Mouse (Mus musculus): ENCODE results near the gene Sptbn4. TPM values are rescaled to one million over a fixed set of nuclear protein-coding genes. Genes with fewer than 3 reads are reported as not detected.
"Not testable (repeated sequence)": the region's sequence is repeated elsewhere in the genome, so short reads cannot be mapped to it uniquely, and the experiment has no call there.

Sptbn4 gene
- 0.20 TPM in 1 of 2 replicates, not detected in the other for polyA plus RNA-seq (2012; ENCODE audit: insufficient read depth, insufficient read length, missing spikeins)

DNA sequence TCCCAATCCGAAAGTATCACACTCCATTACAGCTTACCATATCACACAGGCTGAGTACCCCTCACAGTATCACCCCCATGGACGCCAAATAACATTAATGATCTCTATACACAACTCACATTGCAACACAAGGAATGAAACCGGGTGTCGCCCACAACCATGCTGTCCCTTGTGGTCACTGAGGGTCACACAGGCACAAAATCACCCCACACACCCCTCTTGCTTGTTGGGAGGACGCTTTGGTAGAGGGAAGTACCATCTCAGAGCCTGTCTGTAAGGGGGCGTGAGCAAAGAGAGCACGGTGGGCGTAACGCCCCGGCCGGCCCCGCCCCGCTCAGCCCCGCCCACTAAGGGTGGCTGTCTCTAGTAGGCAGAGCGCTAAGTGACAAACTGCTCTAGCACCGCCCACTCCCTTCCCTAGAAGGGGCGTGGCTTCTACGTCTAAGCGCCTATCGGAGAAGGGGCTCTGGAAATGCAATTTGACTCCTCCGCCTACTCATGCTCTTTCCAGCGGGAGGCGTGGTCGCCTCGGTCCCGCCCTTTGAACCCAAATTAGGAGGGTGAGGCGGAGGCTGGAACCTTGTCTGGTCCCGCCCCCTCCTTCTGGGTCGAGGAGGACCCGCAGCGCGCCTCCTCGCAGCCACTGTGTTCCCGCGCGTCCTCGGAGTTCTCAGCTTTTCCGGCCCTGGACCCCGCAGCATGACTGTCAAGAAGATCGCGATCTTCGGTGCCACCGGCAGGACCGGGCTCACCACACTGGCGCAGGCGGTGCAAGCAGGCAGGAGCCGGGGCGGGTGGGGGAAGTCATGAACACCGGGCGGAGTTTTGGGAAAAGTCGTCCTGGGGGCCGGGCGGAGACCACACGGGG, at the start of gene Sptbn4, which contains the start of gene Blvrb:
Gene Sptbn4, minus strand, starts transcription at position 268 of the 868 bp plus-strand sequence.
Gene Blvrb, plus strand, starts transcription at position 560 of the 868 bp plus-strand sequence.
- peak within 1 kb of the TSS; percentile 6 for H3K27ac ChIP-seq (replicated peaks; ENCODE audit: low read depth, low read length)

GRCm38 (mm10) chr7:27494659-27495367, 47.3 kb upstream of the Sptbn4 start:
- not testable (repeated sequence) for H3K27ac ChIP-seq (replicated peaks; ENCODE audit: low read depth, low read length); H3K4me3 ChIP-seq (ENCODE audit: insufficient read depth, low read depth, low read length)
- H3K4me1 ChIP-seq (ENCODE audit: control insufficient read depth, insufficient read depth, insufficient read length, low read length): peaks cover 11% of the 10 kb centered on the region; the same call in 1 of the 2 replicates

More for the DNA sequence above, at the start of gene Sptbn4, which contains the start of gene Blvrb:
- Histone ChIP-seq H3K4me1 (ENCODE audit: control insufficient read depth, insufficient read depth, insufficient read length, low read length) (peaks cover 3% of the 10 kb centered on the region; the same call in 1 of the 2 replicates), H3K4me3 (ENCODE audit: insufficient read depth, low read depth, low read length) (peak within 1 kb of the TSS; percentile 72)

- Histone ChIP-seq H3K27ac (replicated peaks; ENCODE audit: low read depth, low read length) (peak overlapping the region; percentile 40; the same call in 1 of the 2 replicates), H3K4me1 (ENCODE audit: control insufficient read depth, insufficient read depth, insufficient read length, low read length) (peaks cover 11% of the 10 kb centered on the region), H3K4me3 (ENCODE audit: insufficient read depth, low read depth, low read length) (no peak overlapping the region)
Measured at GRCm38 (mm10) chr7:27493450-27493849, 46.0 kb upstream of the Sptbn4 start.

DNA sequence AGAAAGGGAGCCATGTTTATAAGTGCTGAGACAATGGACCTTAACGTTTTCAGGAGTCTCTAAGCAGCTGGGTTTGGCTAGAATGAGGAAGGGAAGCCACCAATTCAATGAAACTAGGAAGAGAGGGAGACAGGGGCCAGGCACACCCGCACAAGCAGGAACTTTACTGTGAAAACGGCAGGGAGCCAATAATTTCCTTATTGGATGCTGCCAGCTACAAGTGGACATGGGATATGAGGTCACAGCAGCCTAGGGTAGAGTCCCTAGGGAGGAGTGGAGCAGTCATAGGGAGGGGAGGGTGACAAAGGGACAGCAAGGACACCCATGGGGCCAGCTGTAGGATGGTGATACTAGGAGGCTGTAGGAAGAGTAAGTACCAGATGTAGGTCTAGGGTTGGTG, 45.5 kb upstream of the Sptbn4 start:
- peaks cover 12% of the 10 kb centered on the region for H3K4me1 ChIP-seq (ENCODE audit: control insufficient read depth, insufficient read depth, insufficient read length, low read length)
- peak overlapping the region; percentile 40; the same call in 1 of the 2 replicates for H3K27ac ChIP-seq (replicated peaks; ENCODE audit: low read depth, low read length)
- H3K4me3 ChIP-seq (ENCODE audit: insufficient read depth, low read depth, low read length): no peak overlapping the region

DNA sequence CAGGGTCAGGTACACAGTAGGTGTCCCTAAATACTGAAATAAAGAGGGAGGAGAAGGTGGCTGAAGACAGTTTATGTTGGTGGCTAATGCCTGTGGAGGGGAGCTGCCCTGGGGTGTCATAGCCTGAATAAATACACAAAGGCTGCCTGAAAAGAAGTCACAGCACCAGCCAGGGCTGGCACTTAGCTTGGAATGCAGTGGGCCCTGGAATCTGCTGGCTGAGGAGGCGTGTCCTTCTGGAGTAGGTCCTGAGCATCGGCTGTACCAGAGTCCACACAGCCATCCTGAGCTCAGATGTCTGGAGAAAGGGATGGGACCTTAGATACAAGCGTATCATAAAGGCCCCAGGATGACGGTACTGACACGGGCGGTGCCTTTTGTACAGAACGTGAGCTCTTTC, 44.4 kb upstream of the Sptbn4 start:
- Histone ChIP-seq H3K27ac (replicated peaks; ENCODE audit: low read depth, low read length) (peak overlapping the region; percentile 96), H3K4me1 (ENCODE audit: control insufficient read depth, insufficient read depth, insufficient read length, low read length) (peaks cover 13% of the 10 kb centered on the region), H3K4me3 (ENCODE audit: insufficient read depth, low read depth, low read length) (no peak overlapping the region)

DNA sequence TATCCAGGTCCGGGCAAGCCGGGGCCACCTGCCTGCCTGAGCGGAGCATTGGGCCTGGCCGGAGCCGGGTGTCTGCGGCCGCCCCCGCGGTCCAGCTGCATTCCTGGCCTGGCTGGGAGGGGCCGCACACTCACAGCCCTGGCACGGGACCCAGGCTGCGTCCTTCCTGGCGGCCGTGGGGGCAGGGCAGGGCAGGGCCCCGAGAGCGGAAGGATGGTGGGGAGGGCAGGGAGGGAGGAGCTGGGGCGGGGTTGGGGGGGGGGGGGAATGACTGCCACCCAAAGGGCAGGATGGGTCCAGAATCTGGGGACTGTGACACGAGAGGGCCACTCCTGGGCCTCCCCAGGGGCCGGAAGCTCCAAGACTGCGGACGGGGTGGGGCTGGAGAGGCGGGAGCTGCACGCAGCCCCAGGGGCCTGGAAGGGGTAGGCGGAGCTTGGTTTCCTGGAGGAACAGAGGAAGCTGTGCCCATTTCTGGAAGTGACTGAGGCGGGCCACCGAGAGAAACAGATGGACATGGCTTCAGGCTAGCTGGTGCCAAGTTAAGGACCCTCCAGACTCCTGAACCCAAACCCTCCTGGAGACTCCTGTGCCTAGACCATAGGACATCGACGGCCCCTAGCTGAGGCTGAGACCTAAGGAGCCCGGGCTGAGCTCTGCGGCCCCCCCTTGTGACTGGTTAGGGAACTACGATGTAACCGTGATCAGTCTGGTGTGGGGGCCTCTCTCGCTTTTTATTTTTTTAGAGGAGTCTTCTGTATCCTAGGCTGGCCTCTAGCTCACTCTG, 43.2 kb upstream of the Sptbn4 start:
- Histone ChIP-seq H3K27ac (replicated peaks; ENCODE audit: low read depth, low read length) (peak overlapping the region; percentile 96), H3K4me3 (ENCODE audit: insufficient read depth, low read depth, low read length) (peak overlapping the region; percentile 63), H3K4me1 (ENCODE audit: control insufficient read depth, insufficient read depth, insufficient read length, low read length) (peaks cover 13% of the 10 kb centered on the region)

DNA sequence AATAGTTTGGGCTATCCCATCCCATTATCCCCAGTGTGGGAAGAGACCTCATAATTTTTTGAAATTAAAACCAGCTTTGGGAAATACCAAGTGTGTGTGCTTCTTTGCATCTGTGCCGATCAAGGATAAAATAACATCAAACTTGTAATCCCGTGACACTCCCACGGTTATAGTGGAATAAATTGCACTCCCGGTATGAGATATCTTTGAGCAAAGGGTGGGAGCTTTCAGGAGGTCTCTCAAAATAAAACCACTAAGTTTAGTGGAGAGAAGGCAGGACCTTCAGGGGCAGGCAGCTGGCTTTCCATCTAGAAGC, 42.7 kb upstream of the Sptbn4 start:
- peak overlapping the region; percentile 83 for H3K27ac ChIP-seq (replicated peaks; ENCODE audit: low read depth, low read length)
- peak overlapping the region; percentile 49 for H3K4me3 ChIP-seq (ENCODE audit: insufficient read depth, low read depth, low read length)
- H3K4me1 ChIP-seq (ENCODE audit: control insufficient read depth, insufficient read depth, insufficient read length, low read length): peaks cover 13% of the 10 kb centered on the region

- H3K4me1 ChIP-seq (ENCODE audit: control insufficient read depth, insufficient read depth, insufficient read length, low read length): peaks cover 13% of the 10 kb centered on the region
- H3K27ac ChIP-seq (replicated peaks; ENCODE audit: low read depth, low read length): peak overlapping the region; percentile 83; the same call in 1 of the 2 replicates
- H3K4me3 ChIP-seq (ENCODE audit: insufficient read depth, low read depth, low read length): no peak overlapping the region
Measured at GRCm38 (mm10) chr7:27489270-27489869, 41.9 kb upstream of the Sptbn4 start.

- Histone ChIP-seq H3K27ac (replicated peaks; ENCODE audit: low read depth, low read length) (peak overlapping the region; percentile 85), H3K4me1 (ENCODE audit: control insufficient read depth, insufficient read depth, insufficient read length, low read length) (peaks cover 7% of the 10 kb centered on the region), H3K4me3 (ENCODE audit: insufficient read depth, low read depth, low read length) (peak overlapping the region; percentile 81)
Measured at GRCm38 (mm10) chr7:27487740-27488268, 40.3 kb upstream of the Sptbn4 start.

GRCm38 (mm10) chr7:27486770-27487697, 39.5 kb upstream of the Sptbn4 start, which contains the start of gene Sertad1:
Gene Sertad1 (plus strand): TSS chr7:27486910.
- H3K27ac ChIP-seq (replicated peaks; ENCODE audit: low read depth, low read length): peak within 1 kb of the TSS; percentile 85
- H3K4me3 ChIP-seq (ENCODE audit: insufficient read depth, low read depth, low read length): peak within 1 kb of the TSS; percentile 81

DNA sequence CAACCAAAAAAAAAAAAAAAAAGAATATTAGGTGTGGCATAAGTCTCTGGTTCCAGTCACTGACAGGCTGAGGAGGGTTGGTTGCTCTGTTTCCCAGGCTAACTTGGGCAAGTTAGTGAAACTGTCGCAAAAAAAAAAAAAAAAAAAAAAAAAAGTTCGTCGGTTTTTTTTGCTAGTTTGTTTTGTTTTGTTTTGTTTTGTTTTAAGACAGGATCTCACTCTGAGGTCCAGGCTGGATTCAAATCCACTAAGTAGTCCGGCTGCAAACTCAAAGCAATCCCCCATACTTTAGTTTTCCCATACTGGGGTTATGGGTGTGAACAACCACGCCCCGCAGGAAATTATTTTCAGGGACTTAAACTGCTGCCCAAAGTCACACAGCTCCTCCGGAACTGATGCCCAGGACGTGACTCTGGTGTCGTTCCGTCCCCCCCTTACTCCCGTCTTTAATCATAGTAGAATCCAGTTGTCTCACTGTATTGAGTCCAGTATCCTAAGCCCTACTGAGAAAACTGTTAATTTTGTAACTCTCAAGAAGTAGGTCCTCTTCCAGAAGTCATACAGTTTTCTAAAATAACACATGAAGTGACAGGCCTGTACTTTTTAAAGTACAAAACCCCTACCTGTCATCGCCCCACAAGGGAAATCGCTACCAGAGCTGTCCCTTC, 38.8 kb upstream of the Sptbn4 start:
- Histone ChIP-seq H3K4me1 (ENCODE audit: control insufficient read depth, insufficient read depth, insufficient read length, low read length) (peaks cover 2% of the 10 kb centered on the region; the same call in 1 of the 2 replicates), H3K27ac (replicated peaks; ENCODE audit: low read depth, low read length) (peak overlapping the region; percentile 78), H3K4me3 (ENCODE audit: insufficient read depth, low read depth, low read length) (peak overlapping the region; percentile 57)

More at GRCm38 (mm10) chr7:27486770-27487697, 39.5 kb upstream of the Sptbn4 start, which contains the start of gene Sertad1:
- peaks cover 6% of the 10 kb centered on the region for H3K4me1 ChIP-seq (ENCODE audit: control insufficient read depth, insufficient read depth, insufficient read length, low read length)

GRCm38 (mm10) chr7:27483860-27484259, 36.4 kb upstream of the Sptbn4 start:
- no peak overlapping the region for H3K27ac ChIP-seq (replicated peaks; ENCODE audit: low read depth, low read length)
- H3K4me3 ChIP-seq (ENCODE audit: insufficient read depth, low read depth, low read length): no peak overlapping the region
- 0 out of 2 replicates have a peak, but pooled peaks cover 2% of the 10 kb centered on the region for H3K4me1 ChIP-seq (ENCODE audit: control insufficient read depth, insufficient read depth, insufficient read length, low read length)

DNA sequence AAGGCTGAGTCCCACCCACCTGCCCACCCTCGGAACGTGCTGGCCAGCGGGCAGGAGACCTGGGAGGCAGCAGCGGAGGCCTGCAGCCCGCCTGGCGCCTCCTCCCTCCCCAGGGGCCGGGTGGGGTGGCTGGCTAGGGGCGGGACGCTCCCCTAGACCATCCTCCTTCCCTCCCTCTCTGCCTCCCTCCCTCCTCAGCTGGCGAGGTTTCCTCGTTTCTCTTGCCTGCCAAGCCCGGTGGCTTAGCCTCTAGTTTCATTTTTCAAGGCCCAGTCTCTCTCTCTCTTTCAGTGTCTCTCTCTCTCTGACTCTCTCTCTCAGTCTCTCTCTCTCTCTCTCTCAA, 34.1 kb upstream of the Sptbn4 start:
- no peaks in the 10 kb centered on the region for H3K4me1 ChIP-seq (ENCODE audit: control insufficient read depth, insufficient read depth, insufficient read length, low read length)
- H3K27ac ChIP-seq (replicated peaks; ENCODE audit: low read depth, low read length): peak overlapping the region; percentile 94
- peak overlapping the region; percentile 50 for H3K4me3 ChIP-seq (ENCODE audit: insufficient read depth, low read depth, low read length)
